Mouse (Mus musculus) heart, postnatal 4 days (tissue): ENCODE results near the gene Dyrk3. TPM values are rescaled to one million over a fixed set of nuclear protein-coding genes. Genes with fewer than 3 reads are reported as not detected.
"Not testable (repeated sequence)": the region's sequence is repeated elsewhere in the genome, so short reads cannot be mapped to it uniquely, and the experiment has no call there.

Source experiments
- DNase-seq: peaks from one replicate; pipeline ENCODE4 v3.0.0; 2021
- total RNA-seq, 2 experiments: library from RNA; stranded (reverse); gene quantifications; 2 replicates each; pipeline ENCODE4 v1.2.3; 2021

Gene Dyrk3
- total RNA-seq, result 1 to 10 TPM; 1.2 to 1.7 TPM

GRCm38 (mm10) chr1:131138191-131139016, at the start of gene Dyrk3:
TSS of gene Dyrk3 (minus strand) at chr1:131138340.
- peak; percentile 92 for DNase-seq

GRCm38 (mm10) chr1:131187856-131188255, 49.7 kb upstream of the Dyrk3 start:
- no peak for DNase-seq

GRCm38 (mm10) chr1:131186995-131187394, 48.9 kb upstream of the Dyrk3 start:
- DNase-seq, result no peak

- no peak for DNase-seq
Observed at GRCm38 (mm10) chr1:131185821-131186506, 47.8 kb upstream of the Dyrk3 start.

GRCm38 (mm10) chr1:131184956-131185660, 47.0 kb upstream of the Dyrk3 start:
- no peak for DNase-seq

GRCm38 (mm10) chr1:131184253-131184955, 46.3 kb upstream of the Dyrk3 start:
- DNase-seq, result peak; percentile 56

GRCm38 (mm10) chr1:131183201-131183600, 45.1 kb upstream of the Dyrk3 start:
- DNase-seq, result no peak

- peak; percentile 88 for DNase-seq
Observed at GRCm38 (mm10) chr1:131181642-131182527, 43.7 kb upstream of the Dyrk3 start.

GRCm38 (mm10) chr1:131180386-131180785, 42.2 kb upstream of the Dyrk3 start:
- no peak for DNase-seq

GRCm38 (mm10) chr1:131178083-131178482, 39.9 kb upstream of the Dyrk3 start:
- no peak for DNase-seq

GRCm38 (mm10) chr1:131177249-131177648, 39.1 kb upstream of the Dyrk3 start:
- no peak for DNase-seq

- DNase-seq, result no peak
Observed at GRCm38 (mm10) chr1:131175819-131176218, 37.7 kb upstream of the Dyrk3 start.

GRCm38 (mm10) chr1:131175189-131175588, 37.0 kb upstream of the Dyrk3 start:
- no peak for DNase-seq

- no peak for DNase-seq
Observed at GRCm38 (mm10) chr1:131174299-131174861, 36.2 kb upstream of the Dyrk3 start.

- no peak for DNase-seq
Observed at GRCm38 (mm10) chr1:131173809-131174208, 35.7 kb upstream of the Dyrk3 start.

- DNase-seq, result no peak
Observed at GRCm38 (mm10) chr1:131173001-131173400, 34.9 kb upstream of the Dyrk3 start.

- no peak for DNase-seq
Observed at GRCm38 (mm10) chr1:131167612-131168011, 29.5 kb upstream of the Dyrk3 start.

GRCm38 (mm10) chr1:131164427-131164826, 26.3 kb upstream of the Dyrk3 start:
- DNase-seq, result peak; percentile 17

- DNase-seq, result no peak
Observed at GRCm38 (mm10) chr1:131161091-131161490, 23.0 kb upstream of the Dyrk3 start.

- DNase-seq, result not testable (repeated sequence)
Observed at GRCm38 (mm10) chr1:131159573-131160327, 21.6 kb upstream of the Dyrk3 start.
